Mouse (Mus musculus) layer of hippocampus, adult 2 months (tissue): ENCODE data around the gene Mtmr12. TPM values are rescaled to one million over a fixed set of nuclear protein-coding genes. Genes with fewer than 3 reads are reported as not detected.
A peak's percentile ranks its signal among the peaks of the same experiment; 100 is the strongest.
"Not testable (repeated sequence)": the region's sequence is repeated elsewhere in the genome, so short reads cannot be mapped to it uniquely, and the experiment has no call there.

Source experiments
- DNase-seq, 2 experiments: peaks; one replicate each; pipeline ENCODE4 v3.0.0; 2022; ENCODE audit warnings: low spot score in 2 of 2
- H3K27ac ChIP-seq: fragments of 200-600 bp; 2 replicates; pipeline ENCODE4 v1.8.1; 2022
- H3K4me3 ChIP-seq: fragments of 200-600 bp; 2 replicates; pipeline ENCODE4 v1.8.1; 2022; ENCODE audit warnings: mild to moderate bottlenecking
- CTCF ChIP-seq: fragments of 200-600 bp; conservative IDR thresholded peaks from 2 replicates; pipeline ENCODE4 v1.8.1; 2022; ENCODE audit warnings: antibody characterized with exemption, mild to moderate bottlenecking, moderate library complexity
- long read RNA-seq, 2 experiments: library from polyadenylated mRNA; stranded (forward); transcript quantifications; one replicate each; pipeline ENCODE4 v2.0.0; 2021; ENCODE audit warnings: borderline mapping rate in 2 of 2
- total RNA-seq, 2 experiments: library from RNA; stranded (reverse); gene quantifications; 2 replicates each; pipeline ENCODE4 v1.2.3; 2021

Mtmr12 gene
- total RNA-seq: 10 to 100 TPM; 58.1 to 58.9 TPM
- long read RNA-seq, experiment 1, full-length matches to known transcripts: 34 of 49 reads
- long read RNA-seq, experiment 1, partial matches to known transcripts: 3 of 49 reads
- long read RNA-seq, experiment 1, other reads (novel, unspliced or antisense): 12 of 49 reads
- long read RNA-seq, experiment 2, full-length matches to known transcripts: 50 of 64 reads
- long read RNA-seq, experiment 2, partial matches to known transcripts: 4 of 64 reads
- long read RNA-seq, experiment 2, other reads (novel, unspliced or antisense): 10 of 64 reads

- peak; percentile 60 for TF ChIP-seq CTCF
- peak; percentile 99 to 100 for DNase-seq
- Histone ChIP-seq H3K4me3 (peak within 1 kb of the TSS; percentile 89), H3K27ac (peak within 1 kb of the TSS; percentile 97)
Measured at GRCm38 (mm10) chr15:12204319-12205159, at the start of gene Mtmr12. Gene Mtmr12 (plus strand): TSS chr15:12205028.

- DNase-seq: no peak
- Histone ChIP-seq H3K4me3 (no peak overlapping the region), H3K27ac (no peak overlapping the region)
- TF ChIP-seq CTCF: no peak
Measured at GRCm38 (mm10) chr15:12178126-12178525, 26.7 kb upstream of the Mtmr12 start.

- DNase-seq, H3K27ac ChIP-seq, H3K4me3 ChIP-seq: not testable (repeated sequence)
Measured at GRCm38 (mm10) chr15:12181181-12181805, 23.5 kb upstream of the Mtmr12 start.

- DNase-seq: no peak
- no peak for TF ChIP-seq CTCF
- H3K4me3 ChIP-seq: no peak overlapping the region
- H3K27ac ChIP-seq: peak overlapping the region; percentile 43; the same call in 1 of the 2 replicates
Measured at GRCm38 (mm10) chr15:12193880-12194816, 10.7 kb upstream of the Mtmr12 start.

- DNase-seq: no peak
- H3K27ac ChIP-seq: no peak overlapping the region
- no peak overlapping the region for H3K4me3 ChIP-seq
- no peak for TF ChIP-seq CTCF
Measured at GRCm38 (mm10) chr15:12194817-12195735, 9.8 kb upstream of the Mtmr12 start.

GRCm38 (mm10) chr15:12195966-12196365, 8.9 kb upstream of the Mtmr12 start:
- no peak for TF ChIP-seq CTCF
- H3K4me3 ChIP-seq: no peak overlapping the region
- no peak overlapping the region for H3K27ac ChIP-seq
- DNase-seq: no peak

- no peak overlapping the region for H3K4me3 ChIP-seq
- DNase-seq: peak; percentile 56 to 63
- TF ChIP-seq CTCF: peak; percentile 85
- no peak overlapping the region for H3K27ac ChIP-seq
Measured at GRCm38 (mm10) chr15:12196410-12197191, 8.2 kb upstream of the Mtmr12 start.

GRCm38 (mm10) chr15:12197361-12197760, 7.5 kb upstream of the Mtmr12 start:
- no peak overlapping the region for H3K4me3 ChIP-seq
- H3K27ac ChIP-seq: no peak overlapping the region
- DNase-seq: no peak
- TF ChIP-seq CTCF: no peak

GRCm38 (mm10) chr15:12200021-12200420, 4.8 kb upstream of the Mtmr12 start:
- no peak overlapping the region for H3K27ac ChIP-seq
- H3K4me3 ChIP-seq: no peak overlapping the region
- DNase-seq: no peak
- no peak for TF ChIP-seq CTCF

GRCm38 (mm10) chr15:12201856-12202255, 3.0 kb upstream of the Mtmr12 start:
- DNase-seq: no peak
- H3K4me3 ChIP-seq: no peak overlapping the region
- TF ChIP-seq CTCF: no peak
- no peak overlapping the region for H3K27ac ChIP-seq

GRCm38 (mm10) chr15:12202456-12202855, 2.4 kb upstream of the Mtmr12 start:
- Histone ChIP-seq H3K4me3 (no peak overlapping the region), H3K27ac (no peak overlapping the region)
- TF ChIP-seq CTCF: no peak
- DNase-seq: no peak

GRCm38 (mm10) chr15:12203008-12203407, 1.8 kb upstream of the Mtmr12 start:
- not testable (repeated sequence) for DNase-seq, H3K4me3 ChIP-seq

More at GRCm38 (mm10) chr15:12203008-12203407, 1.8 kb upstream of the Mtmr12 start:
- not testable (repeated sequence) for H3K27ac ChIP-seq
